Mouse (Mus musculus): ENCODE measurements around the gene Thoc6.

Thoc6 gene

GRCm38 (mm10) chr17:23673424-23674073 is at the start of gene Thoc6, which contains the start of gene Hcfc1r1:
Gene Thoc6 (minus strand): TSS chr17:23673882.
Gene Hcfc1r1 (plus strand): TSS chr17:23673596.
- peak; percentile 74 for DNase-seq (ENCODE audit: low spot score in 2 of 2)

- DNase-seq (ENCODE audit: low spot score in 2 of 2): no peak
Observed at GRCm38 (mm10) chr17:23722376-23723125, 48.9 kb upstream of the Thoc6 start, which contains the start of gene 1520401A03Rik. Gene 1520401A03Rik (minus strand): TSS chr17:23722783.

DNA sequence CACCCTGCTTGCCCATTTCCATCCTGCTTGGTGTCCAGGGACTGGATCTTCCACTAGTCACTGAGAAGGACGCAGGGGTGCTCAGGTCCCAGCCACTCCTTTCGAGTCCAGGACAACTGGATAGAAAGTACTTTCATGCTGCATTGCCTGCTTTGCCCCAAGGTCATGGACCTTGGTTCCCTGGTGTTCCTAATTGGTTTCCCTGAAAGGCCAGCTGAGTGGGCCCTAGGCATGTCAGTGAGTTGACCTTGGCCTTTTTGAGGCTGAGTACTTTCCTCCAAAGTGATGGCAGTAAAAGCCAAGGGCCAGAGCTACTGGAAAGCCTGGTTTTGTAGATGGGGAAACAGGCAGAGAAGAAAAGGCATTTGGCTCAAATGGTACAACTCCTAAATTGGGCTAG is 48.2 kb upstream of the Thoc6 start:
- no peak for DNase-seq (ENCODE audit: low spot score in 2 of 2)

DNA sequence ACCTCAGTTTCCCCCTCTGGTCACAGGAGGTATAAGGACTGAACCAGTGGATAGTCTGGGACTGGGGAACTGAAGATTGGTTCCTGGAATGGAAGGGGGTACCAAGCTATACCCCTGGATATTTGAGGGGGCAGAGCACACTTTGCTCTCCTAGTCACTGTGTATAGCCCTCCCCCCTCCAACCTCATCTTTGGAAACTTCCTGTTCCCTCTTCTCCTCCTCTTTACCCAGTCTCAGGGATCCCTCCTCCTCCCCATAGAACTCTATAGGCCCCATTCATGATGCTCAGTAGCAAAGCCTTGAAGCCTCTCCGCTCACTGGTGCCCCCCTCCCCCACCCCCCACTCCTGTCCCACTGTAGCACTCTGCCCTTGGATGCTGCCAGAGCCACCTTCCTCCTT is 45.8 kb upstream of the Thoc6 start:
- DNase-seq (ENCODE audit: low spot score in 2 of 2): no peak

DNA sequence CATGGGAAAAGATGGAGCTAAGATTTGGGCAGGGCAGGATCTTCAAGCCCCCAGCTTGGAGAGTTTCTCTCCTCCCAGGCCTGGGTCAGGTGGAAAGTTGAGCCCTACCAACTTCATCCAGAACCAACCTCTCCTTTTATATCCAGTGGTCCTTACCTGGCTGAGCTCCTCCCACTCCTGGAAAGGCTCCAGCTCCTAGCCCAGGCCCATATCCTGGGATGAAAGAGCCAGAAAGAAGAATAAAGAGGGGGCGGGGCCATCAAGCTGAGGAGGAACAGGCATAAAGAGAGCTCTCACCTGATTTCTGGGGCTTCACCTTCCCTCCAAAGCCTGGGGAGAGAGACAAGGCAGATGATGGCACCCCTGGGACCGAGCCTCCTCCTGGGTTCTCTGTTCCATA is 43.3 kb upstream of the Thoc6 start:
- no peak for DNase-seq (ENCODE audit: low spot score in 2 of 2)

- peak; percentile 47 to 69 for DNase-seq (ENCODE audit: low spot score in 2 of 2)
Observed at GRCm38 (mm10) chr17:23706212-23706611, 32.5 kb upstream of the Thoc6 start.

GRCm38 (mm10) chr17:23705525-23706104 is 31.9 kb upstream of the Thoc6 start:
- no peak for DNase-seq (ENCODE audit: low spot score in 2 of 2)

DNA sequence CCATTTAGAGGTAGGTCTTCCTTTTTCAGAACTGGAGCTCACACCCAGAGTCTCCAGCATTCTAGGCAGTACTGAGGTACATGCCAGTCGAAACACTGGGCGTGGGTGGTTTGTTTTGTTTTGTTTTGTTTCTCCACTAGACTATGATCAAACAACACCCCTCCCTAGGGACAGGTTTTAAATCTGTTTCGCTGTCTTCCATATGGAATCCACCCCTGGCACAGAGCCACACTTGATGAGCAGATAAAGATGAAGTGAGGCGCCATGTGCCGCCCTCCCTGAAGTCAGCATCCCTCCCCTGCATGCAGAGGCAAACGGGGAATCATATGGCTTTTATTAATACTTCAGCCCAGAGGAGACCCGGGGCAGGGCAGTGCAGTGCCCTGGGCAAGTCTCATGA is 31.1 kb upstream of the Thoc6 start:
- no peak for DNase-seq (ENCODE audit: low spot score in 2 of 2)

DNA sequence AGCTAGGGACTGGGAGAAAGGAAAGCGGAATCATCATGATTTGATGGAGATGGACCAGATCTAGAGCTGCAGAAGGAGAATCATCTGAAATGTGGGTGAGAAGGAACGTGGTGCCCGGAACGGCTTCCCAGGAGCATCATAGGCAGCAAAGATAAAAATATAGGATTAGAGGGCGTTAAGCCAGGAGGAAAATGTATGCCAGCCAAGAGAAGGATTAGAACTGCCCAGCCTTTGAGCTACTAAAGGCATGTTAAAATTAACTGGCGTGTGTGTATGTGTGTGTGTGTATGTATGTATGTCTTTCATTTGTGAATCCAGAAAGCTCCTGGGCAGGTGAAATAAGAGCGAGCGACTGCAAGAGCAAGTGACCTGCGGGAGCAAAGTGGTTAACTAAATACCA is 29.6 kb upstream of the Thoc6 start:
- no peak for DNase-seq (ENCODE audit: low spot score in 2 of 2)

DNA sequence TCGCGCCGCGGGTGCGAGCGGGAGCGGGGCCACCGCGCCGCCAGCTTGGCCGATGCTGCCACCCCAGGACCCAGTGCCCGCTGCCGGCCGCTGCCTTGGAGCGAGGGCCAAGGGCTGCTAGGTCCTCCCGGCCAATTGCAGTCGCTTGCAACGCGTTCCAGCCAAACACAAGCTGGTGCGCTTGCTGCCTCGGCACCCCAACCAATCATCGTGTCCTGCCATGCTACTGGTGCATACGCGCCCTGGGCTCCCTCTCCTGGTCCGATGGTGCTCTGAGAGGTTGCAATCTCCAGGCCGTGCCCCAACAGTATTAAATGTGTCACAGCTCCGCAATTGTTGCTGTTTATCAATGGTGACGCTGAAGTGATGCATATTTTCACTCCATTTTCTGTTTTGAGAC is 26.4 kb upstream of the Thoc6 start:
- peak; percentile 62 to 75 for DNase-seq (ENCODE audit: low spot score in 2 of 2)

GRCm38 (mm10) chr17:23699131-23700077 is 25.7 kb upstream of the Thoc6 start:
- no peak for DNase-seq (ENCODE audit: low spot score in 2 of 2)

GRCm38 (mm10) chr17:23695801-23696200 is 22.1 kb upstream of the Thoc6 start:
- DNase-seq (ENCODE audit: low spot score in 2 of 2): no peak

GRCm38 (mm10) chr17:23694491-23694890 is 20.8 kb upstream of the Thoc6 start:
- no peak for DNase-seq (ENCODE audit: low spot score in 2 of 2)

- no peak for DNase-seq (ENCODE audit: low spot score in 2 of 2)
Observed at GRCm38 (mm10) chr17:23683856-23684672, 10.4 kb upstream of the Thoc6 start, which contains the start of gene Cldn9. Gene Cldn9 (minus strand): TSS chr17:23684026.

DNA sequence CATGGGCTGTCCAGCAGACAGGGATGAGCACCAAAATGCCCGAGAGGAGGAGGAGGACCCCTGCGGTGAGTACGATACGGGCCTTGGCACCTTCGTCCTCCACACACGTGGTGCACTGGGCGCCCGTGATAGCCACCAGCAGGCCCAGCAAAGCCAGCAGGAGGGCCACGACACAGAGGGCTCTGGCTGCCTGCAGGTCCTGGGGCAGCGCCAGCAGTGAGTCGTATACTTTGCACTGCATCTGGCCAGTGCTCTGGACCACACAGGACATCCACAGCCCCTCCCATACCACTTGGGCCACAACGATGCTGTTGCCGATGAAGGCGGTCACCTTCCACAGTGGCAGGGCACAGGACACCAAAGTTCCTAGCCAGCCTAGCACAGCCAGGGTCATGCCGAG is 9.5 kb upstream of the Thoc6 start:
- DNase-seq (ENCODE audit: low spot score in 2 of 2): no peak

GRCm38 (mm10) chr17:23682530-23682929 is 8.8 kb upstream of the Thoc6 start:
- no peak for DNase-seq (ENCODE audit: low spot score in 2 of 2)

GRCm38 (mm10) chr17:23682092-23682491 is 8.4 kb upstream of the Thoc6 start:
- no peak for DNase-seq (ENCODE audit: low spot score in 2 of 2)

DNA sequence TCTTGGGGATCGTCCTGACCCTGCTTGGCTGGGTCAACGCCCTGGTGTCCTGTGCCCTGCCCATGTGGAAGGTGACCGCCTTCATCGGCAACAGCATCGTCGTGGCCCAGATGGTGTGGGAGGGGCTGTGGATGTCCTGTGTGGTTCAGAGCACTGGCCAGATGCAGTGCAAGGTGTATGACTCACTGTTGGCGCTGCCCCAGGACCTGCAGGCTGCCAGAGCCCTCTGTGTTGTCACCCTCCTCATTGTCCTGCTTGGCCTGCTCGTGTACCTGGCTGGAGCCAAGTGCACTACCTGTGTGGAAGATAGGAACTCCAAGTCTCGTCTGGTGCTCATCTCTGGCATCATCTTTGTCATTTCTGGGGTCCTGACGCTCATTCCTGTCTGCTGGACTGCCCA is 7.4 kb upstream of the Thoc6 start:
- DNase-seq (ENCODE audit: low spot score in 2 of 2): no peak

DNA sequence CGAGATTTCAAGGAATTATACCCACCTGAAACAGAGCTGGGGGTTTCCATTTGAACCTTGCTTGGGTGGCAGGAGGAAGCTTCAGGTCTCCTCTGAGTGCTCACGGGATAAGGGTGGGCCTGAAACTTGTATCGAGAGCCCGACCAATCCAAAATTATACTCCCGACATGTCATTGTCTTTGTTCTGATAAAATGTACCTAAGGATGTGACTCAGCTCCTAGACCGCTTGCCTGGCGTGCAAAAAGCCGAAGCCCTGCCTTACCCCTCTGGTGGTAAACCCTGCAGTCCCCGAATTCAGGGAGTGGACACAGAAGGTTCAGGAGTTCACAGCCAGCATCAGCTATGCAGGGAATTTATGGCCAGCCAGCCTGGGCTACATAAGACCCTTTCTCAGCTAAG is 6.7 kb upstream of the Thoc6 start:
- no peak for DNase-seq (ENCODE audit: low spot score in 2 of 2)

DNA sequence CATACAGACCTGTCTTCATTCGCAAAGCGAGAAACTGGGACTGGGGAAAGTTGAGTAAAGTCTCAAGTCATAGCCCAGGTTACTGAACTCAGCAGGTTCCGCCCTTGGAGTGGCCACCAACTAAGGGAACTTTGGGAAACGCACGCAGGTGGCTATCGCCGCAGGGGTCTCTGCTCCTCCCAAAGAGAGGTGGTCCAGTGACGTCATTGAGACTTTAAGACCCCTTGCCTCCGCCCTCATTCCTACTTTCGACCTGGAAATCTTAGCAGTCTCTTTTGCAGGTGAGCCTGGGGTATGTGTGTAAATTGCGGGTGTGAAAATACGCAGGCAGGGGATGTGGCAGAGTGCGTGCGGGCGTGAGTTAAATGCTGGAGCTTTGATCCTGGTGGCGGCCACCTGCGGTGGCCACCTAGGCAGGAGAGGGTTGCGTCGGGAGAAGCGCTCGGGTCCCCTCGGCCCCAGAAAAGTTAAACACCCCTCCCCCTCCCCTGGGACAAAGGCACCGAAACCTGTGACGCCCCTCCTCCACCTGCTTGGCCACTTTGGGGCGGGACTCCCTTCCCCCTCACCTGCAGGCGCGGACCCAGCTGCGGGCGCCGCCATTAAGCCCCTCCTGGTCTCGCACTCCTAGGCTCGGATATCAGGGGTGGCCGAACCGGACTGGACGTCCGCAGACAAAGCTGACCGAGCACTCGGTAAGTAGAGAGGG is 5.6 kb upstream of the Thoc6 start, which contains the start of gene Cldn6:
Cldn6 (plus strand) TSS at position 123 of the 709 bp plus-strand sequence.
- DNase-seq (ENCODE audit: low spot score in 2 of 2): no peak
